Mouse (Mus musculus) heart, embryonic 15.5 days (tissue): ENCODE data around the gene Tnrc6b. TPM values are rescaled to one million over a fixed set of nuclear protein-coding genes. Genes with fewer than 3 reads are reported as not detected.

Source experiments
- ATAC-seq: fragments of 200-750 bp; cut with Nextera tagmentation; replicated peaks from 2 replicates; pipeline ENCODE4 v1.8.0; 2017; ENCODE audit warnings: low read depth, moderate TSS enrichment; ENCODE audit not compliant: insufficient number of reproducible peaks, insufficient read depth, low FRiP score
- H3K27ac ChIP-seq: fragments of 300-500 bp; sonication (generic); 2 replicates; pipeline ENCODE4 v1.5.1; 2015; ENCODE audit warnings: mild to moderate bottlenecking, inconsistent platforms
- H3K27me3 ChIP-seq: fragments of 300-500 bp; sonication (generic); 2 replicates; pipeline ENCODE4 v1.6.1; 2015; ENCODE audit warnings: inconsistent platforms
- H3K36me3 ChIP-seq: fragments of 300-500 bp; sonication (generic); 2 replicates; pipeline ENCODE4 v1.6.1; 2015; ENCODE audit warnings: mild to moderate bottlenecking, inconsistent platforms
- H3K4me1 ChIP-seq: fragments of 300-500 bp; sonication (generic); replicated peaks from 2 replicates; pipeline ENCODE4 v1.6.1; 2015; ENCODE audit warnings: inconsistent platforms
- H3K4me2 ChIP-seq: fragments of 300-500 bp; sonication (generic); 2 replicates; pipeline ENCODE4 v1.6.1; 2015; ENCODE audit warnings: inconsistent platforms, mild to moderate bottlenecking, moderate library complexity
- H3K4me3 ChIP-seq: fragments of 300-500 bp; sonication (generic); 2 replicates; pipeline ENCODE4 v1.5.1; 2015; ENCODE audit warnings: mild to moderate bottlenecking, inconsistent platforms
- H3K9ac ChIP-seq: fragments of 300-500 bp; sonication (generic); 2 replicates; pipeline ENCODE4 v1.6.1; 2015; ENCODE audit warnings: mild to moderate bottlenecking, inconsistent platforms
- H3K9me3 ChIP-seq: fragments of 300-500 bp; sonication (generic); replicated peaks from 2 replicates; pipeline ENCODE4 v1.6.1; 2016; ENCODE audit warnings: inconsistent platforms
- WGBS: fragments of 180-500 bp; shearing (Covaris S2); methylation state at CpG from one replicate; pipeline ENCODE4 v1.1.7; 2015; ENCODE audit warnings: mixed read lengths; 5-methylcytosine and 5-hydroxymethylcytosine counted together
- polyA plus RNA-seq: library from polyadenylated mRNA; unstranded; fragments of >200 nt; fragmentation: Nextera tagmentation; extraction: Ambion mirVana; gene quantifications from 2 replicates; pipeline ENCODE4 v1.2.1, GENCODE M21; 2015

The Tnrc6b gene
- polyA plus RNA-seq, 1 experiment from 2014 or later = 22.7 TPM

DNA sequence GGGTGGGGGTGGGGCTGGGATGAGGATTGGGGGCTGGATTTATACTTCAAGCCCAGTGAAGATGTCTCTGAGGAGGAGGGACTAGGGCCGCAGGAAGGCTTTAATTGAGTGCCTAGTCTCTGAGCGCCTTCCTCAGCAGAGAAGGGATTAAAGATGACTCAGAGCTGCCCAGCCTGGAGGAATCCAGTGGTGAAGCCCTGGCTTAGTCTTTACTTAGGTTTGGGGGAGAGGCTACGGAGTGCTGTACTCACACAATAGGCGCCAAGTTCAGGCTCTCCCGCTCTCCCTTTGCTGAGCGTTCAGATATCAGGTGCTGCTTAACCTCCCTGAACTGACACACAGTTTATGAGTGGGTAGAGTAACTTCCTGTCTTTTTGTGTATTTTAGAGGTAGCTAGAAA, 86.6 kb downstream of the Tnrc6b start:
- H3K27me3 ChIP-seq = no peaks in the 10 kb centered on the region
- H3K9ac ChIP-seq = peak overlapping the region; percentile 59
- ATAC-seq = peak; percentile 60
- peaks cover 26% of the 10 kb centered on the region for H3K4me1 ChIP-seq
- H3K4me3 ChIP-seq = peak overlapping the region; percentile 62
- peak overlapping the region; percentile 89 for H3K27ac ChIP-seq
- H3K4me2 ChIP-seq = peak overlapping the region; percentile 66
- H3K36me3 ChIP-seq = no peaks in the 10 kb centered on the region
- H3K9me3 ChIP-seq = no peaks in the 10 kb centered on the region
- 2% methylated on average over 6 of the region's 6 CpGs for WGBS

DNA sequence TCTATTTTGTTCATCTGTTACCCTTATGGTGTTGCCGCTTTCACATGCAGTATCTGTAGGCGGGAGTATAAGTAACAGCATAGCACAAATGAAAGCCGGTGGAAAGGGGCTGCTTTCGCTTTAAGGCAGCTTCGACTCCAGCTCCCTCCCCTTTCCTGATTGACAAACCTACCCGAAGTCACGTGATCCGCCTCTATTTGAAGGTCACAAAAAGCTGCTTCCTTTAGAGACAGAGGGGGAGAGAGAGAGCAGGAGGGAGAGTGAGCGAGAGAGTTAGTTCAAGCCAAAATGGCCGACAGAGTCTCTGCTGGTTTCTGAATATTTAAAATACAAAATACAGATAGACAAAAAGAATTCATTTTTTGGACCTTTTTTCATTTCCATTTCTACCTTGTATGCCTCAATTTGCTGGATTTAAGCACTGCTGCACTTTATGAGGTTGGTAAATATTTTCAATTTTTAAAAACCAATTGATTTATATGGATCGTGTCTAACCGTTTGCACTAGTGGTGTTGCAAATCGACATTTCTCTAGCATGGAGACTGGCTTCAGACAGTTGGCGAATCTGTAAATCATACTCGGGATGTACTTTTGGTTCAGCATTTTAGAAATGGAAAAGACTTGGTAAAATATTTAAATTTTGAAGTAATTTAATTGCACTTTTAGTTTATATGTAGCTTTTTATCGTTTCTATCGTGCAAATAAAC, 87.4 kb downstream of the Tnrc6b start:
- peak overlapping the region; percentile 62 for H3K4me3 ChIP-seq
- under 1% methylated on average over 17 of the region's 17 CpGs for WGBS
- H3K4me1 ChIP-seq = peaks cover 30% of the 10 kb centered on the region
- no peaks in the 10 kb centered on the region for H3K27me3 ChIP-seq
- peak; percentile 82 for ATAC-seq
- H3K27ac ChIP-seq = peak overlapping the region; percentile 89
- H3K36me3 ChIP-seq = no peaks in the 10 kb centered on the region
- peak overlapping the region; percentile 68 for H3K9ac ChIP-seq
- no peaks in the 10 kb centered on the region for H3K9me3 ChIP-seq
- H3K4me2 ChIP-seq = peak overlapping the region; percentile 74

DNA sequence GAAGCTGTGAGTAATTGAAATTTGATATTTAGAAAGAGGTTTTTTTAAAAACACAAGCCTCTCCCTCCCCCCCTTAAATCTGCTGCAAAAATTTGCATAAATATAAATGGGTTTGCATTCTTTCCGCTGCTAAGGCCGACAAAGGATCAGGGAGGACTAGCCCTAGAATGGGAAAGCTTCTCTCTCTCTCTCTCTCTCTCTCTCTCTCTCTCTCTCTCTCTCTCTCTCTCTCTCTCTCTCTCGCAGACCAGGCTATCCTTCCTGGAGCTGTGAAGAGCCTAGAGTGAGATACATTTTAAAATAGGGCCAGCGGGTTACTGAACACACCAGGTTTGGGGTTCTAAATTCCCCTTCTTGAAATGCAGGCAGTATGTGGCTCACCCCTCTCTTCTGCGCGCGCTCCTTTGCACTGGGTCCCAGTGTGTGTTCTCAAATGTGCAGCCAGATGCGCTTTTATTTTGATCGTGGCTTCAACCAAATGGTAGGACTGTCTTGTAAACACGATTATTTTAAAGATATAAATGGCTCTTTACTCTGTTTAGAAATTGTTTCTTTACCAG, 88.0 kb downstream of the Tnrc6b start:
- H3K27me3 ChIP-seq = no peaks in the 10 kb centered on the region
- H3K4me2 ChIP-seq = peak overlapping the region; percentile 74
- no peaks in the 10 kb centered on the region for H3K36me3 ChIP-seq
- H3K4me3 ChIP-seq = peak overlapping the region; percentile 62
- H3K27ac ChIP-seq = peak overlapping the region; percentile 89
- H3K9ac ChIP-seq = peak overlapping the region; percentile 68
- WGBS = 0% methylated on average over 10 of the region's 10 CpGs
- ATAC-seq = peak; percentile 48; the same call in 1 of the 2 replicates
- peaks cover 32% of the 10 kb centered on the region for H3K4me1 ChIP-seq
- no peaks in the 10 kb centered on the region for H3K9me3 ChIP-seq

DNA sequence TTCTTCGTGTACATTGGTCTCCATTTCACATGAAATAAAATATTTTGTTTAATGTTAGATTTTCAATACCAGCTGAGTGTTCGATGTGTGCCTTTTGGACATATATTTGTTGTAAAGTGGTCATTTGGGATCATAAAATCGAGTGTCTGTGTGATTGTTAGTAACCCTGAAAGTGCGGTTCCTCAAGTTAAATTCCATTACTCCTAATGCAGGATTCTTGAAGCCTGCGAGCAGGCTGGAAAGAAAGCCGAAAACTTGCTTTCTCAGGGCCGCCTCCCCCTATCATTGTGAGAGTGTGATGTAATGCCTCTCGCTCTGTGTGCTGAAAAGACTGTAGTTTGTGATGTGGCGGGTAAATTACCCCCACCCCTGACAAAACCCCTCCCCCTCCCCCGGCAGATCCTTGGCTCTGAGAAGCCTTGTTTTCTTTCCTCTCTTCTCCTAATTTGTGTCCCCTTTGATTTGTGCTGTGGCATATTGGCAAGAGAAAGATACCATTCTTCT, 88.6 kb downstream of the Tnrc6b start:
- Histone ChIP-seq H3K4me1 (peaks cover 36% of the 10 kb centered on the region), H3K27me3 (no peaks in the 10 kb centered on the region), H3K36me3 (no peaks in the 10 kb centered on the region), H3K4me2 (peak overlapping the region; percentile 74), H3K9me3 (no peaks in the 10 kb centered on the region), H3K27ac (peak overlapping the region; percentile 89), H3K9ac (peak overlapping the region; percentile 68), H3K4me3 (peak overlapping the region; percentile 62)
- WGBS = under 1% methylated on average over 10 of the region's 10 CpGs
- ATAC-seq = 0 out of 2 replicates have a peak, but pooled peaks have one; percentile 19

DNA sequence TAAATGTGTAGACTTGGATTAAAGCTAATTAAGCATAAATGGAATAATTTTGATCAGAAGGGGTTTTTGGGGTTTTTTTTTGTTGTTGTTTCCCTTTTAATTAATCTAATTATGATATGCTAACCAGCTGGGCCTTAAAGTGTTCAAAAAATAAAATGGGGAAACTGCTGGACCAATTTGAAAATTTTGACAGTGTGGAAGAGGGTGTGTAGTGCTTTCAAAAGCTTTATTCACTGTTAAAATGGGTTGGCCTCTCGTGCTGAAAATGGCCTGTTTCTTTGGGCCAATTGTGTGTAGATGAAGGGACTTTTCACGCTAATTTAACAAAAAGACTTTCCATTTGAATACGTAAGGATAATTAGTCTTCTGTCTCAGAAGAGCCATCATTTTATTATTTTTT, 89.1 kb downstream of the Tnrc6b start:
- no peak for ATAC-seq
- H3K27ac ChIP-seq = peak overlapping the region; percentile 89
- H3K4me3 ChIP-seq = peak overlapping the region; percentile 62
- H3K9ac ChIP-seq = no peak overlapping the region; the same call in 1 of the 2 replicates
- WGBS = 24% methylated on average over 3 of the region's 3 CpGs
- peaks cover 39% of the 10 kb centered on the region for H3K4me1 ChIP-seq
- no peaks in the 10 kb centered on the region for H3K9me3 ChIP-seq
- H3K4me2 ChIP-seq = peak overlapping the region; percentile 74
- no peaks in the 10 kb centered on the region for H3K27me3 ChIP-seq
- no peaks in the 10 kb centered on the region for H3K36me3 ChIP-seq

DNA sequence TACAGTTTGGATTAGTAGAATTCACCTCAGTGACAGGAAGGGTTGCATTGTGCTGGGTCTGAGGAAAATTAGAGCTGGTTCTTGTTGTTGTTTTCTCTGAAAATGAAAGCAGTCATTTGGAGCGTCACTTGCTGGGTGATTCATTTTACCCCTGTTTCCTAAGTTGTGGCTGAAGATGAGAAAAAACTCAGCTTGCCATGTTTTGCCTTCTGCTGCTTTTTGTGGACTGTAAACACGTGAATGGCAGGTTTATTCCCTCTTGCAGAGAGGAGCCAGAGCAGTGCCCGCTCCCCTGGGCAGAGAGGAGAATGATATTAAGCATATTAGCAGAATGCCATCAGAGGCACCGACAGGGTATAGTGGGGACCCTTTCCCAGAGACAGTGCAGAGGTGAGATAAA, 89.7 kb downstream of the Tnrc6b start:
- no peaks in the 10 kb centered on the region for H3K9me3 ChIP-seq
- no peaks in the 10 kb centered on the region for H3K36me3 ChIP-seq
- 18% methylated on average over 4 of the region's 4 CpGs for WGBS
- peak overlapping the region; percentile 26; the same call in 1 of the 2 replicates for H3K9ac ChIP-seq
- H3K4me2 ChIP-seq = peak overlapping the region; percentile 74
- no peak for ATAC-seq
- H3K27ac ChIP-seq = peak overlapping the region; percentile 4; the same call in 1 of the 2 replicates
- peaks cover 39% of the 10 kb centered on the region for H3K4me1 ChIP-seq
- no peaks in the 10 kb centered on the region for H3K27me3 ChIP-seq
- H3K4me3 ChIP-seq = peak overlapping the region; percentile 62

DNA sequence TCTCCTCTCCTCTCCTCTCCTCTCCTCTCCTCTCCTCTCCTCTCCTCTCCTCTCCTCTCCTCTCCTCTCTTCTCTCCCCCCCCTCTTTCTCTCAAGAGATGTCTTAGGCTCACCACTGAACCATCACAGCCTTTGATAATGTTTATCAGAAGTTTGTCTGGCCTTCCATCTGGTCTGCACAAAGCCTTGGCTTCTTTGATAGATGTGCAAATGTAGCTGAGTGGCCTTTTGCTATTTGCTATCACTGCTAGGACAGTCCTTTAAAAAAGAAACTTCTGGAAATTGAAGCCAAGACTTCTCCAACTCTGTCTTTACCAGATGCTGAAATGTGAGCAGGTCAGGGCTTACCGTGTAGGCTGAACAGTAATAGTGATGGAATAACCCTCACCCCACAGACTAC, 90.5 kb downstream of the Tnrc6b start:
- Histone ChIP-seq H3K4me2 (0 out of 2 replicates have a peak overlapping the region, but pooled peaks have one; percentile 6), H3K9ac (no peak overlapping the region), H3K36me3 (no peaks in the 10 kb centered on the region), H3K9me3 (no peaks in the 10 kb centered on the region), H3K27me3 (no peaks in the 10 kb centered on the region), H3K4me1 (peaks cover 42% of the 10 kb centered on the region), H3K4me3 (no peak overlapping the region), H3K27ac (no peak overlapping the region)
- 45% methylated on average over 1 of the region's 1 CpGs for WGBS
- no peak for ATAC-seq

DNA sequence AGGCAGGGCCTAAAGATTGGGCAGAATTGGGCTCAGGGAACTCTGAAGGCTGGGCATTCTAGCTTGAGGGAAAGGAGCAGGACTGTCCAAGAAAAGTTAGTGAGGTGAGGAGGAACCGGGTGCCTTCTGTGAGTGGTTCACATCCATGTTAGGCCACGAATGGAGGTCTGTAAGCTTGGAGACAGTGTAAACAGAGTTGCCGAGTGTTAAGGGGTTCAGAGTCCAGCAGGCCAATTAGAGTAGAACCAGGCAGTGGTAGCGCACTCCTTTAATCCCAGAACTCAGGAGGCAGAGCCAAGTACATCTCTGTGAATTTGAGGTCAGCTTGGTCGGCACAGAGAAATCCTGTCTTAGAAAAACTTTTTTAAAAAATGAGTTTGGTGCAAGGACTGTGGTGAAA, 96.0 kb downstream of the Tnrc6b start:
- Histone ChIP-seq H3K9ac (no peak overlapping the region), H3K27me3 (no peaks in the 10 kb centered on the region), H3K4me1 (peaks cover 35% of the 10 kb centered on the region), H3K4me3 (no peak overlapping the region), H3K9me3 (no peaks in the 10 kb centered on the region), H3K36me3 (no peaks in the 10 kb centered on the region), H3K4me2 (no peak overlapping the region), H3K27ac (peak overlapping the region; percentile 48)
- 53% methylated on average over 5 of the region's 5 CpGs for WGBS
- ATAC-seq = no peak

DNA sequence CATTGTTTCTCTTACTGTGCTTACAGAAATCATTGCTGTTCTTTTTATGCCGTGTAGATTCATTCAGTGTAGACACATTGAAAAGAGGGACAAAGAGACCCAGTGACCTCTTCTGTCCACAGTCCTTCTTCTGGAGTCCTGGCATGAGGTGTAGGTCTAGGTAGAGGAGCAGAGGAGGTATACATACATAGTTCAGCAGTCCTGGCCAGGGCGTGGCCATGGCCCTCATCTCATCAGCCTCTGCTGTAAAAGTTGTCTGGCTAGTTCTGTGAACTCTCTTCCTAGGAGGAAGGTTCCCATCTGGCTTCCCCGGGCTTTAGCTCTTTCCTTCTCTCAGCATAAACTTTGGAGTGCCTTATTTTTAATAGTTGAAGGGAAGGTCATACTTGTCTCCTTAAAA, 99.1 kb downstream of the Tnrc6b start:
- Histone ChIP-seq H3K9ac (no peak overlapping the region), H3K4me1 (peaks cover 40% of the 10 kb centered on the region)

DNA sequence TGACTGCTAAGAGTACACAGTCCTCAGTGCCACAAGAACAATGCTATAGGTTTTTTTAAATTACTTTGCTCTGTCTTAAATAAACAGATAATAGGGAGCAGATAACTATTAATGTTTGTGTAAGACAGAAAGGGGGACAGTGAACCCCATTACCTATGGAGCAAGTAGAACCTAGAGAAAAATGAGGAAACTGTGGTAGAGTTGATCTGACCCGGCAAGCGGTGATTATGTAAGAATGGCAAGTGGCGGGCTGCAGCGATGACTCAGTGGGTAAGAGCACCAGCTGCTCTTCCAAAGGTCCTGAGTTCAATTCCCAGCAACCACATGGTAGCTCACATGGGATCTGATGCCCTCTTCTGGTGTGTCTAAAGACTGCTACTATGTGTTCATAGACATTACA, 101.7 kb downstream of the Tnrc6b start:
- no peak overlapping the region for H3K27ac ChIP-seq
- no peaks in the 10 kb centered on the region for H3K27me3 ChIP-seq
- no peaks in the 10 kb centered on the region for H3K9me3 ChIP-seq
- H3K9ac ChIP-seq = no peak overlapping the region
- WGBS = 85% methylated on average over 4 of the region's 4 CpGs
- H3K4me3 ChIP-seq = no peak overlapping the region
- no peak for ATAC-seq
- no peak overlapping the region for H3K4me2 ChIP-seq
- H3K36me3 ChIP-seq = no peaks in the 10 kb centered on the region
- H3K4me1 ChIP-seq = peaks cover 31% of the 10 kb centered on the region

More for the DNA sequence above, 99.1 kb downstream of the Tnrc6b start:
- H3K9me3 ChIP-seq = no peaks in the 10 kb centered on the region
- no peaks in the 10 kb centered on the region for H3K27me3 ChIP-seq
- WGBS = 82% methylated on average over 3 of the region's 3 CpGs
- no peak overlapping the region for H3K4me3 ChIP-seq
- ATAC-seq = no peak
- no peak overlapping the region for H3K4me2 ChIP-seq
- H3K36me3 ChIP-seq = no peaks in the 10 kb centered on the region
- no peak overlapping the region for H3K27ac ChIP-seq

DNA sequence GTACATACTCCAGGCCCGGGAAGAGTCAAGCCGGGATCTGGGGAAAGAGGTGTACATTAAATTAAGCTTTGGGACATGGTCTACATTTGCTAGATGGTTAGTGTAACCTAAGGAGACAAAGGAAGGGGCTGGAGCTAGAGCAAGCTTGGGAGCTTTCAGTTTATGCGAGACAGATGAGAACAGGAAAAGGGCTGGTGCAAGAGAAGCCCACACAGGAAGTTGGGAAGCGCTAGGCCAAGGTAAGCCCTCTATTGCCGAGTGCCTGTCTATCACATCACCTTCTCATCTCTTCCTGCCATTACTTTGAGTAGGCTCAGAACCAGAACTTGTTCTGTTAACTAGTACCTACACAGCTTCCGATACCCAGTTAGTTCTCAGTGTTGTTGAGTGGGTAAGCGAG, 103.7 kb downstream of the Tnrc6b start:
- Histone ChIP-seq H3K36me3 (no peaks in the 10 kb centered on the region), H3K4me1 (peaks cover 27% of the 10 kb centered on the region), H3K4me3 (no peak overlapping the region), H3K27ac (0 out of 2 replicates have a peak overlapping the region, but pooled peaks have one; percentile 22), H3K27me3 (no peaks in the 10 kb centered on the region), H3K9ac (no peak overlapping the region), H3K9me3 (no peaks in the 10 kb centered on the region), H3K4me2 (no peak overlapping the region)
- WGBS = 59% methylated on average over 7 of the region's 7 CpGs
- no peak for ATAC-seq
